Mouse (Mus musculus): ENCODE measurements around the gene Gpalpp1. TPM values are rescaled to one million over a fixed set of nuclear protein-coding genes. Genes with fewer than 3 reads are reported as not detected.

Gene Gpalpp1
- total and polyA plus RNA-seq, 3 experiments: 12.9 to 25.2 (median 20.2) TPM

DNA sequence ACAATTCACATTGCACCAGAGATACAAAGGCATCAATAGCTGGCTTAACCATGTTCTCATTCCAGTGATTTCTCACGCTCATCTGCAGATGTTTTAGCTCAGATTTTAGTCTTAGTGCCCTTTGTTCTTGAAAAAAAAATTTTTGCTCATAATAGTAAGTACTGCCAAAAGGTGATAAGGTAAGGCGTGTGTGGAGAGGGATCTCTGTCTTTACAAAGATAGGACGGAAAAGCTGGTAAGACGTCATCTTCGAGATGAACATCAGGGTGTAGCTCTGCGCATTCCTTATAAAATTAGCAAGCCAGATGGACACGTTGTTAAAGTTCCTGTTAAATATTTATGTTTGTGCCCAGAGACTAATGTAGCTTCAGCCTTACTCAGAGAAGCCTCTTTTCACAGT, 35.3 kb upstream of the Gpalpp1 start:
- TF ChIP-seq ETS1 (conservative IDR thresholded peaks at IDR 0.05; ENCODE audit: low read depth, low read length) (no peak), HCFC1 (IDR thresholded peaks at IDR 0.05; ENCODE audit: low read depth, low read length) (no peak), NELFE (IDR thresholded peaks at IDR 0.05; ENCODE audit: low read depth, low read length) (no peak), ZC3H11A (IDR thresholded peaks at IDR 0.05; ENCODE audit: low read depth, low read length) (no peak), CTCF (conservative IDR thresholded peaks at IDR 0.05 in 1 of 2, IDR thresholded peaks at IDR 0.05 in 1 of 2; ENCODE audit: low read depth in 2 of 2, low read length in 2 of 2) (no peak), NRF1 (IDR thresholded peaks at IDR 0.05; ENCODE audit: low read depth, low read length) (no peak), MEF2A (IDR thresholded peaks at IDR 0.05; ENCODE audit: borderline replicate concordance, low read depth, low read length) (no peak), MAX (IDR thresholded peaks at IDR 0.05; ENCODE audit: low read length) (no peak), MYC (IDR thresholded peaks at IDR 0.05; ENCODE audit: low read depth, low read length) (no peak), ZMIZ1 (IDR thresholded peaks at IDR 0.05; ENCODE audit: low read depth, low read length) (no peak), TBP (conservative IDR thresholded peaks at IDR 0.05; ENCODE audit: low read depth, low read length) (no peak), USF2 (conservative IDR thresholded peaks at IDR 0.05; ENCODE audit: low read depth, low read length) (no peak), SIN3A (IDR thresholded peaks at IDR 0.05; ENCODE audit: low read length) (no peak), PAX5 (IDR thresholded peaks at IDR 0.05; ENCODE audit: low read length) (no peak), KAT2A (IDR thresholded peaks at IDR 0.05; ENCODE audit: insufficient replicate concordance, low read length) (no peak)
- in situ Hi-C loops (cut with MboI; ENCODE audit: low pct_ligation_motif_present, low pct_unique_long_range_greater_than_20kb, low sequenced_read_pairs) (no loop called here), dilution Hi-C loops (cut with MboI; ENCODE audit: extremely low pct_ligation_motif_present, extremely low pct_unique_long_range_greater_than_20kb, low sequenced_read_pairs) (no loop called here)
- Histone ChIP-seq H3K36me3 (replicated peaks in 1 of 2; ENCODE audit: control insufficient read depth in 1 of 2, insufficient read depth in 1 of 2, low read length in 1 of 2) (peaks cover 0 to 5% of the 10 kb centered on the region in 2 experiments), H3K79me2 (replicated peaks; ENCODE audit: control insufficient read depth, extremely low read depth, insufficient read depth, poor library complexity, severe bottlenecking) (no peaks in the 10 kb centered on the region), H3K9ac (ENCODE audit: insufficient read depth, low read depth) (no peak overlapping the region), H3K4me1 (ENCODE audit: control insufficient read depth in 1 of 2, insufficient read depth in 2 of 2) (peaks cover 16 to 50% of the 10 kb centered on the region in 2 experiments), H3K4me3 (replicated peaks in 1 of 3; ENCODE audit: low read depth in 2 of 3, low read length in 2 of 3, poor library complexity in 1 of 3) (no peak overlapping the region), H3K27me3 (replicated peaks) (no peaks in the 10 kb centered on the region), H3K4me2 (ENCODE audit: insufficient read depth, low read depth, poor library complexity, severe bottlenecking) (no peak overlapping the region), H3K9me3 (replicated peaks; ENCODE audit: low read length) (no peaks in the 10 kb centered on the region), H3K27ac (ENCODE audit: insufficient read depth, low read depth) (no peak overlapping the region)
- DNase-seq (ENCODE audit: extremely low read depth): no peak

DNA sequence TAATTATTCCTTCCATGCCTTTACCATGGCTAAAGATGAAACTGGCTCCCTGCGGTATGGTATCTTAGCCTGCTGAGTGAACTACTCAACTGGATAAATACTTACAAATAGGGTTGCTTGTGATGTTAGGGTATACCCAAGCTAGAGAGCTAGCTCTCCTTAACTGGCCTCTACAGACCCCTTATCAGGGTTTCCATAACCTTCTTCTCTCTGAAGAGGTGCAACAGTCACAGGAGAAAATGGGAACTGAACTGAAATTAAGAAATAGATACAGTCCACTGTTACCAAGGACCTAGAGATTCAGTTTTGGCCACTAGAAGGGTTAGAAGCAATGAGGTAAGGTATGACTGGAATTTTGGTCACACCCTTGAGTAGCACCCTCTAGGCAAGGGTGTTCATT, 34.7 kb upstream of the Gpalpp1 start:
- Histone ChIP-seq H3K9me3 (replicated peaks; ENCODE audit: low read length) (no peaks in the 10 kb centered on the region), H3K9ac (ENCODE audit: insufficient read depth, low read depth) (no peak overlapping the region), H3K4me1 (ENCODE audit: control insufficient read depth in 1 of 2, insufficient read depth in 2 of 2) (peaks cover 14 to 44% of the 10 kb centered on the region in 2 experiments), H3K4me3 (replicated peaks in 1 of 3; ENCODE audit: low read depth in 2 of 3, low read length in 2 of 3, poor library complexity in 1 of 3) (no peak overlapping the region), H3K36me3 (replicated peaks in 1 of 2; ENCODE audit: control insufficient read depth in 1 of 2, insufficient read depth in 1 of 2, low read length in 1 of 2) (peaks cover 0 to 10% of the 10 kb centered on the region in 2 experiments), H3K27me3 (replicated peaks) (no peaks in the 10 kb centered on the region), H3K27ac (ENCODE audit: insufficient read depth, low read depth) (no peak overlapping the region), H3K4me2 (ENCODE audit: insufficient read depth, low read depth, poor library complexity, severe bottlenecking) (no peak overlapping the region), H3K79me2 (replicated peaks; ENCODE audit: control insufficient read depth, extremely low read depth, insufficient read depth, poor library complexity, severe bottlenecking) (no peaks in the 10 kb centered on the region)
- TF ChIP-seq RCOR1 (conservative IDR thresholded peaks at IDR 0.05; ENCODE audit: low read depth, low read length) (no peak), ZNF384 (IDR thresholded peaks at IDR 0.05; ENCODE audit: low read depth, low read length) (no peak)
- in situ Hi-C loops (cut with MboI; ENCODE audit: low pct_ligation_motif_present, low pct_unique_long_range_greater_than_20kb, low sequenced_read_pairs) (no loop called here), dilution Hi-C loops (cut with MboI; ENCODE audit: extremely low pct_ligation_motif_present, extremely low pct_unique_long_range_greater_than_20kb, low sequenced_read_pairs) (no loop called here)
- no peak for DNase-seq (ENCODE audit: extremely low read depth)
